Mouse (Mus musculus) CD4-positive, CD25-positive, alpha-beta regulatory T cell (primary cell): ENCODE data around the gene Mageb1. TPM values are rescaled to one million over a fixed set of nuclear protein-coding genes. Genes with fewer than 3 reads are reported as not detected.

Experiments
- polyA plus RNA-seq: library from polyadenylated mRNA; unstranded; fragments of 100-300 nt; shearing (Covaris generic); gene quantifications from one replicate; pipeline ENCODE4 v1.2.1, GENCODE M21; 2017

Mageb1 gene
- not detected for polyA plus RNA-seq

GRCm38 (mm10) chrX:92016233-92016632, at the start of gene Mageb1:
Gene Mageb1 (minus strand): TSS chrX:92016333.

Other genes with a start within 250 kb of the Mageb1 start
- gene Mageb5, start 233.3 kb downstream of the Mageb1 start, polyA plus RNA-seq: not detected